Mouse (Mus musculus) cortical plate, adult 2 months (tissue): ENCODE results near the gene LTO1.

Experiments
- CTCF ChIP-seq: fragments of 200-500 bp; IDR thresholded peaks from 2 replicates; pipeline ENCODE4 v1.5.1; 2011; ENCODE audit warnings: mild to moderate bottlenecking, control low read depth, low read length; ENCODE audit not compliant: insufficient read depth; ENCODE audit errors: extremely low read depth
- POLR2A ChIP-seq: fragments of 200-500 bp; IDR thresholded peaks from 2 replicates; pipeline ENCODE4 v1.6.1; 2011; ENCODE audit warnings: mild to moderate bottlenecking, low read length, control low read depth; ENCODE audit not compliant: insufficient read depth; ENCODE audit errors: extremely low read depth

DNA sequence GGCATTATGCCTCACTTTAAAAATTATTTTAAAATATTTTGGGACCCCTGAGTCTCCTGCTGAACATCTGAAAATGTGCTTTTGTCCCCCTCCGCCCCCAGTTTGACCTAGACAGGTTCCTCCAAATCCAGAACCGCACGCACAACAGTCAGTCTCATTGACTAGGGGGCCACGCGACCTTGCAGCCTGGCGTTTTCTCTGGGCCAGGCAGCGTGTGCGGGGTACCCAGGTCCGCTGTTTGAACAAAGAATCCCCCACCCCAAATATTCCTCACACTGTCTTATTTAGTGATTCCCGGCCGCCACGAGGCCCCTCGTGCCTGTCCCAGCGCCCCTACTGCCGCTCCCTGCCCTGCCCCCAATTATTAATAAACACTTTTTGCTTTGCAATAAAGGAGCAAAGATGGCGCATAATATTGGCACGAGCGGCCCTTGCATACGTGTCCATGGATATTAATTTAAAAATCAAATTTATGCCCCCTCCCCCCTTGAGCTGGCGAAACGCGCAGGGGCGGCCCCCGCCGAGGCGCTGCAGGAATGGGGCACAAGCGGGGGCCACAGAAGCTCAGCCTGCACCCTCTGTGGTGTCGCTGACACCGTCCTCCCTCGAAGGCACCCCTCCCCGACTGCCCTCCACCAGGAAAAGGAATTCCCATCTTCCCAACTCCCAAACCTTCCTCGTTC is 23.9 kb downstream of the LTO1 start:
- no peak for TF ChIP-seq POLR2A
- no peak for TF ChIP-seq CTCF
